Mouse (Mus musculus) embryonic fibroblast, embryonic 13.5 days (primary cell): ENCODE results near the gene E2f4.
A peak's percentile ranks its signal among the peaks of the same experiment; 100 is the strongest.

Source experiments
- CTCF ChIP-seq: IDR thresholded peaks from 2 replicates; pipeline ENCODE4 v1.5.1; 2011; ENCODE audit warnings: mild to moderate bottlenecking, control low read depth, low read length, moderate library complexity, borderline replicate concordance; ENCODE audit not compliant: insufficient read depth
- POLR2A ChIP-seq: IDR thresholded peaks from 2 replicates; pipeline ENCODE4 v1.6.1; 2011; ENCODE audit warnings: low read depth, mild to moderate bottlenecking, control low read depth, low read length, moderate library complexity

- TF ChIP-seq CTCF: no peak
- TF ChIP-seq POLR2A: peak; percentile 70
These were observed 8.3 kb upstream of the E2f4 start for GRCm38 (mm10) chr8:105288958-105289732.
